Mouse (Mus musculus) forelimb bud, embryonic 11.5 days (tissue): ENCODE data around the gene Tsc1.

ENCODE experiments used
- DNase-seq: peaks from one replicate; pipeline ENCODE4 v3.0.0-alpha.2; 2012; ENCODE audit warnings: low read depth, low spot score

Gene Tsc1

GRCm38 (mm10) chr2:28613599-28613998 is 27.4 kb upstream of the Tsc1 start:
- DNase-seq: no peak

GRCm38 (mm10) chr2:28616358-28616757 is 24.7 kb upstream of the Tsc1 start:
- DNase-seq: no peak

GRCm38 (mm10) chr2:28616874-28617273 is 24.2 kb upstream of the Tsc1 start:
- DNase-seq: no peak

- DNase-seq: no peak
Measured at GRCm38 (mm10) chr2:28617498-28618486, 23.2 kb upstream of the Tsc1 start.

GRCm38 (mm10) chr2:28618777-28619336 is 22.2 kb upstream of the Tsc1 start:
- no peak for DNase-seq

GRCm38 (mm10) chr2:28619369-28619768 is 21.7 kb upstream of the Tsc1 start:
- no peak for DNase-seq

GRCm38 (mm10) chr2:28620522-28620921 is 20.5 kb upstream of the Tsc1 start:
- DNase-seq: no peak

- no peak for DNase-seq
Measured at GRCm38 (mm10) chr2:28621111-28621510, 19.9 kb upstream of the Tsc1 start.

GRCm38 (mm10) chr2:28621664-28622171 is 19.3 kb upstream of the Tsc1 start, which contains the start of gene Gfi1b:
TSS of gene Gfi1b (minus strand) at chr2:28621982.
- DNase-seq: no peak

- peak; percentile 40 for DNase-seq
Measured at GRCm38 (mm10) chr2:28622521-28623124, 18.4 kb upstream of the Tsc1 start.

GRCm38 (mm10) chr2:28624870-28625269 is 16.2 kb upstream of the Tsc1 start:
- DNase-seq: no peak

- DNase-seq: no peak
Measured at GRCm38 (mm10) chr2:28626038-28626437, 15.0 kb upstream of the Tsc1 start.

- no peak for DNase-seq
Measured at GRCm38 (mm10) chr2:28628053-28628452, 13.0 kb upstream of the Tsc1 start.

GRCm38 (mm10) chr2:28629911-28630381 is 11.1 kb upstream of the Tsc1 start:
- peak; percentile 64 for DNase-seq

GRCm38 (mm10) chr2:28632626-28633025 is 8.4 kb upstream of the Tsc1 start:
- no peak for DNase-seq

GRCm38 (mm10) chr2:28633136-28633535 is 7.9 kb upstream of the Tsc1 start:
- no peak for DNase-seq

- no peak for DNase-seq
Measured at GRCm38 (mm10) chr2:28635199-28635598, 5.8 kb upstream of the Tsc1 start.

GRCm38 (mm10) chr2:28637106-28637845 is 3.8 kb upstream of the Tsc1 start:
- DNase-seq: no peak

GRCm38 (mm10) chr2:28638352-28638751 is 2.7 kb upstream of the Tsc1 start:
- no peak for DNase-seq

GRCm38 (mm10) chr2:28638886-28639285 is 2.1 kb upstream of the Tsc1 start:
- peak; percentile 59 for DNase-seq

- no peak for DNase-seq
Measured at GRCm38 (mm10) chr2:28639794-28640193, 1.2 kb upstream of the Tsc1 start.
